Mouse (Mus musculus): ENCODE data around the gene Pidd1.

DNA sequence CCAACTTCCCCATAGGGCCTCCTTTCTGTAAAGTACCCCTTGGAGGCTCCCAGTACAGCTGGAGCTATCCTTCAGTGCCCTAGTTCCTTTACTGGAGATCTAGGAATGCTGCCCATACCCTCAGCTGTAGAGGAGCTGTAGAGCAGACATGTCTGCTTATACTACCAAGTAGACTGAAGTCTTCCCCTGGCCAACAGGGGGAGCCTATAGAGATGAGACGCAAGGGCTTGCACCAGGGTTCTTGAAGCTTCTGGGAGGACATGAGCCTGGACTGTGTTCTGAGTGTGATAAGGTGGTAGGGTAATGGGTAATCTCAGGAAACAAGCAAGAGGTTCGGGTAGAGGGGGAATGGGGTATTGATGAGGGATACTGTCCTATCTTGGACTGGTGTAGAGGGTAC, 47.3 kb upstream of the Pidd1 start:
- TF ChIP-seq POLR2A (IDR thresholded peaks at IDR 0.05; ENCODE audit: borderline replicate concordance, insufficient read depth, low read length) (no peak), CTCF (IDR thresholded peaks at IDR 0.05; ENCODE audit: borderline replicate concordance, insufficient read depth, low read depth, low read length) (no peak)
